Mouse (Mus musculus) embryonic facial prominence, embryonic 14.5 days (tissue): ENCODE measurements around the gene Gm29094. TPM values are rescaled to one million over a fixed set of nuclear protein-coding genes. Genes with fewer than 3 reads are reported as not detected.
A peak's percentile ranks its signal among the peaks of the same experiment; 100 is the strongest.
"Not testable (repeated sequence)": the region's sequence is repeated elsewhere in the genome, so short reads cannot be mapped to it uniquely, and the experiment has no call there.

Source experiments
- ATAC-seq: fragments of 200-750 bp; cut with Nextera tagmentation; 2 replicates; pipeline ENCODE4 v1.8.0; 2017; ENCODE audit warnings: low read depth, moderate number of reproducible peaks, moderate TSS enrichment
- DNase-seq: peaks from one replicate; pipeline ENCODE4 v3.0.0-alpha.2; 2015; ENCODE audit warnings: low spot score
- H3K27ac ChIP-seq: fragments of 300-500 bp; sonication (generic); replicated peaks from 2 replicates; pipeline ENCODE4 v1.5.1; 2014; ENCODE audit warnings: low read depth, mild to moderate bottlenecking, low read length, moderate library complexity
- H3K27me3 ChIP-seq: fragments of 300-500 bp; sonication (generic); replicated peaks from 2 replicates; pipeline ENCODE4 v1.6.1; 2014; ENCODE audit warnings: low read length; ENCODE audit not compliant: control insufficient read depth, insufficient read depth
- H3K36me3 ChIP-seq: fragments of 300-500 bp; sonication (generic); 2 replicates; pipeline ENCODE4 v1.6.1; 2014; ENCODE audit warnings: low read length, mixed read lengths; ENCODE audit not compliant: control insufficient read depth, insufficient read depth
- H3K4me1 ChIP-seq: fragments of 300-500 bp; sonication (generic); 2 replicates; pipeline ENCODE4 v1.6.1; 2014; ENCODE audit warnings: antibody characterized with exemption, low read length; ENCODE audit not compliant: control insufficient read depth, insufficient read depth
- H3K4me2 ChIP-seq: fragments of 300-500 bp; sonication (generic); 2 replicates; pipeline ENCODE4 v1.6.1; 2014; ENCODE audit warnings: low read depth, mild to moderate bottlenecking, low read length, moderate library complexity, mixed read lengths
- H3K4me3 ChIP-seq: fragments of 300-500 bp; sonication (generic); 2 replicates; pipeline ENCODE4 v1.5.1; 2014; ENCODE audit warnings: low read depth, mild to moderate bottlenecking, low read length
- H3K9ac ChIP-seq: fragments of 300-500 bp; sonication (generic); 2 replicates; pipeline ENCODE4 v1.6.1; 2014; ENCODE audit warnings: low read depth, mild to moderate bottlenecking, low read length, moderate library complexity, mixed read lengths
- H3K9me3 ChIP-seq: fragments of 300-500 bp; sonication (generic); 2 replicates; pipeline ENCODE4 v1.6.1; 2016; ENCODE audit warnings: low read length; ENCODE audit not compliant: control insufficient read depth
- WGBS: fragments of 180-500 bp; shearing (Covaris S2); extraction: QIAGEN DNeasy Blood & Tissue Kit; methylation state at CpG from one replicate; pipeline ENCODE4 v1.1.7; 2014; 5-methylcytosine and 5-hydroxymethylcytosine counted together
- polyA plus RNA-seq: library from polyadenylated mRNA; unstranded; fragments of >200 nt; fragmentation: Nextera tagmentation; extraction: Ambion mirVana; gene quantifications from 2 replicates; pipeline ENCODE4 v1.2.1, GENCODE M21; 2014

The Gm29094 gene
- polyA plus RNA-seq, 1 experiment from 2014 or later, result not detected

GRCm38 (mm10) chr9:89208939-89209338 is 9.8 kb downstream of the Gm29094 start:
- ATAC-seq, H3K9me3 ChIP-seq, H3K4me1 ChIP-seq, H3K36me3 ChIP-seq, H3K27me3 ChIP-seq, H3K4me2 ChIP-seq, DNase-seq, H3K4me3 ChIP-seq, H3K9ac ChIP-seq, H3K27ac ChIP-seq: not testable (repeated sequence)
- WGBS, result 90% methylated on average over 1 of the region's 1 CpGs

GRCm38 (mm10) chr9:89210353-89211064 is 11.3 kb downstream of the Gm29094 start, which contains the start of gene Mthfs:
Gene Mthfs (plus strand): TSS chr9:89210676.
- not testable (repeated sequence) for H3K27me3 ChIP-seq, H3K4me1 ChIP-seq, H3K36me3 ChIP-seq, H3K9me3 ChIP-seq
- WGBS, result 26% methylated on average over 9 of the region's 12 CpGs
- ATAC-seq (peak; percentile 78), DNase-seq (peak; percentile 20)
- Histone ChIP-seq H3K4me2 (peak within 1 kb of the TSS; percentile 48), H3K4me3 (peak within 1 kb of the TSS; percentile 36), H3K27ac (peak within 1 kb of the TSS; percentile 71; the same call in 1 of the 2 replicates), H3K9ac (peak within 1 kb of the TSS; percentile 54)

GRCm38 (mm10) chr9:89211065-89211858 is 12.1 kb downstream of the Gm29094 start:
- not testable (repeated sequence) for DNase-seq, H3K4me1 ChIP-seq, H3K36me3 ChIP-seq, H3K9me3 ChIP-seq, H3K27me3 ChIP-seq
- H3K27ac ChIP-seq, result peak overlapping the region; percentile 71; the same call in 1 of the 2 replicates
- peak overlapping the region; percentile 46 for H3K4me2 ChIP-seq
- peak overlapping the region; percentile 36 for H3K4me3 ChIP-seq
- peak overlapping the region; percentile 54 for H3K9ac ChIP-seq
- peak; percentile 95 for ATAC-seq
- WGBS, result 7% methylated on average over 5 of the region's 44 CpGs

- H3K27me3 ChIP-seq, H3K9ac ChIP-seq, H3K4me1 ChIP-seq, ATAC-seq, H3K9me3 ChIP-seq, H3K27ac ChIP-seq, DNase-seq, H3K36me3 ChIP-seq, H3K4me3 ChIP-seq, H3K4me2 ChIP-seq: not testable (repeated sequence)
- 53% methylated on average over 1 of the region's 1 CpGs for WGBS
These were observed 13.2 kb downstream of the Gm29094 start for GRCm38 (mm10) chr9:89212428-89212827.

GRCm38 (mm10) chr9:89218174-89218573 is 19.0 kb downstream of the Gm29094 start:
- H3K4me1 ChIP-seq, DNase-seq, H3K4me2 ChIP-seq, H3K27me3 ChIP-seq, H3K9me3 ChIP-seq, H3K9ac ChIP-seq, H3K4me3 ChIP-seq, H3K36me3 ChIP-seq, H3K27ac ChIP-seq, ATAC-seq: not testable (repeated sequence)
- 67% methylated on average over 4 of the region's 4 CpGs for WGBS

GRCm38 (mm10) chr9:89219668-89220067 is 20.5 kb downstream of the Gm29094 start:
- not testable (repeated sequence) for H3K9ac ChIP-seq, H3K9me3 ChIP-seq, H3K27ac ChIP-seq, H3K27me3 ChIP-seq, H3K4me1 ChIP-seq, H3K4me2 ChIP-seq, H3K36me3 ChIP-seq, ATAC-seq, DNase-seq, H3K4me3 ChIP-seq
- WGBS, result 98% methylated on average over 3 of the region's 4 CpGs

GRCm38 (mm10) chr9:89220704-89221287 is 21.6 kb downstream of the Gm29094 start:
- H3K4me2 ChIP-seq, H3K27me3 ChIP-seq, H3K4me1 ChIP-seq, DNase-seq, H3K27ac ChIP-seq, H3K36me3 ChIP-seq, ATAC-seq, H3K4me3 ChIP-seq, H3K9ac ChIP-seq, H3K9me3 ChIP-seq: not testable (repeated sequence)
- 88% methylated on average over 6 of the region's 6 CpGs for WGBS

GRCm38 (mm10) chr9:89226071-89226470 is 26.9 kb downstream of the Gm29094 start:
- no peaks in the 10 kb centered on the region for H3K27me3 ChIP-seq
- H3K4me2 ChIP-seq, result no peak overlapping the region
- no peak overlapping the region for H3K27ac ChIP-seq
- peak; percentile 30 for DNase-seq
- H3K4me1 ChIP-seq, result no peaks in the 10 kb centered on the region
- WGBS, result 46% methylated on average over 4 of the region's 4 CpGs
- H3K9ac ChIP-seq, result no peak overlapping the region
- no peak for ATAC-seq
- no peaks in the 10 kb centered on the region for H3K36me3 ChIP-seq
- H3K9me3 ChIP-seq, result no peaks in the 10 kb centered on the region
- no peak overlapping the region for H3K4me3 ChIP-seq
